Mouse (Mus musculus) adrenal gland, postnatal 4 days (tissue): Measurements from ENCODE around the gene Tmem30b. TPM values are rescaled to one million over a fixed set of nuclear protein-coding genes. Genes with fewer than 3 reads are reported as not detected.

ENCODE experiments used
- DNase-seq, 2 experiments: peaks; one replicate each; pipeline ENCODE4 v3.0.0; 2021 to 2022; ENCODE audit warnings: low spot score in 2 of 2, mixed read lengths in 2 of 2
- total RNA-seq, 2 experiments: library from RNA; stranded (reverse); gene quantifications; 2 replicates each; pipeline ENCODE4 v1.2.3; 2021

The Tmem30b gene
- total RNA-seq, 2 experiments from 2014 or later = 2.8 to 3.3 TPM

- DNase-seq = no peak
Observed at GRCm38 (mm10) chr12:73521238-73521841, 24.9 kb downstream of the Tmem30b start.

- no peak for DNase-seq
Observed at GRCm38 (mm10) chr12:73517768-73518167, 28.4 kb downstream of the Tmem30b start.

DNA sequence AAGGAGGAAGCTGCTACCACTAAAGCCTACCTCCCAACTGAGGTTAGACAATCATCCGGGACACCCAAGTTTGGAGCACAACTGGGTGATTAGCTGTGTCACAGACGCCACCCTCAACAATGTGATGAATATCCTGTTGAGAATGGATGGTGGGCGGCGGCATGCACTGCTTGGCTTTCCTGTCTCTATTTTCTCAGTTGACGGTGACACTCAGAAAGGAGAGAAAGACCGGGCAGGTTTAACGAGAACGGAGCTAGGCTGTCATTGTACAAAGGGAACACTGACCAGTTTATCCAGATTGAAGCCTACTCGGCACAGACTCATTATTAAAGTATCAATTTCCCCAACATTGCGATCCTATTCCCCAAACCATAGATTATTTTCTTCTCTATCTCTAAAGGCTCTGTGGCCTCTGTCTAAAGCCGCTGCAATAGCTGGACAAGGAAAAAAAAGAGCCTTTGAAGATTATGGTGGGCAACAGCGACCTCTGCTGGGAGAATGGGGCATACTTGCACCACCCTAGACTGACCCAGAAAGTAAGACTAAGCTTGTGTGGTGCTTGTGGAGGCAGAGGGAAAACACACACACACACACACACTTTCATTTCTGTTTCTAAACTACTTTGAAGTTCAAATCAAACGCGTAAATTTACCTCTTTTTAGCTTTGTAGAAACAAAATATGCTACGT, 29.0 kb downstream of the Tmem30b start:
- DNase-seq = peak; percentile 62 to 65

GRCm38 (mm10) chr12:73516516-73516915, 29.7 kb downstream of the Tmem30b start:
- no peak for DNase-seq

GRCm38 (mm10) chr12:73514722-73515121, 31.5 kb downstream of the Tmem30b start:
- no peak for DNase-seq

GRCm38 (mm10) chr12:73513958-73514357, 32.2 kb downstream of the Tmem30b start:
- DNase-seq = no peak

DNA sequence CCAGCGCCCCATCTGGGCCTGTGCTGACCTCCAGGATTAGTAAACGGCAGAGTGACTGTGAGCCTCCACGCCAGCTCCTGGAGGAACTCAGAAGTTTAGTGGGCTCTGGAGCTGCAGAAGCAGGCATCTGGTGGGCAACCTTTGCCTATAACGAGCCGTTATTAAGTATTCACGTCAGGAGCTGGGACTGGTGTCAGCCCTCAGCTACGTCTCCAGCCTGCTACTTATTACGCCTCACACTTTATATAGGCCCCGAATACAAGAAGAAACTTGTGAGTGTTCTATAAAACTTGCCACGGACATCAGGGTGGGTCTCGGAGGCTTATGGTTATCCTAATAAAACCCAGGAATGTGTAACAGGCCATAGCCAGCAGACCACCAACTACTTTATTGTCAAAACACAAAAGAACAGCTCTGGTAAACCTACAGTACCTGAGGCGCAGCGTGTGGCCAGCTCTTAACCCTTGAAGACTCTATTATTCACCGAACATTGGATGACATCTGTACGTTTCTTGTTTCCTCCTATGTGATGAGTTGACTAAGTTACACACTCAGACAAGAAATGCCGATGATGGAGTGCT, 34.6 kb downstream of the Tmem30b start:
- no peak for DNase-seq

DNA sequence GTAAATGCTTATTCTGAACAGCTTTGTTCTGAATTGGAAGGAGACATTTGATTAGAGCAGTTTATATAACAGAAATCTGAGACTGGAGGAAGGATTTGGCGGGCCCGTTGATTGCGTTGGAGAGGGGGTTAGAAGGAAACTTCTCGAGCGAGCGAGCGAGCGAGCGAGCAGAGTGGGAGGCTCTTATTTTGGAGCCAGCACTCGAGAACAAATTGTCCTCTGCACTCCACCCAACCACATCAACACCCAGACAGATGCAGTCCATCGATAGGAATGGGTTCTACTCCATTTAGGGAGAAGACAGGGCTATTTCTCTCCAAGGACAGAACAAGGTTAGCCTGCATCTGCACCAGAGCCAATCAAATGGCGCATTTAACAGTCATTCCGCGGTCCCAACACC, 39.1 kb downstream of the Tmem30b start:
- DNase-seq = no peak

DNA sequence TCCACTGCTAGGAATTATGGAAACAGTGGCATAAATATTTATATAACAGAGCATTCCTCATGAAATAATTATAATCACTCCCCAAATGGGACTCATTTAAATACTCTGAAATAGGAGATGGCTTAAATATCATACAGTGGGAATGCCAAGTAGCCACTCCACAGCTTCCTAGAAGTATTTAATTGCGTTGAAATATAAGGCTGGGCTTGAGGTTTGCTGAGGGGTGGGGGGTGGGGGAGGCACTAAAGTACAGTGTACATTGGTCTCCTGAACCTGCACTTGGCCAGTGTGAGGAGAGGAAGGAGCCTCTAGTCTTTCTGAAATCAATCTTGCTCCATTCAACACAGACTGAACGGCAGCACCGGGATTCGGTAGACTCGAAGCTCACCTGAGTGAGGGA, 39.5 kb downstream of the Tmem30b start:
- DNase-seq = no peak

DNA sequence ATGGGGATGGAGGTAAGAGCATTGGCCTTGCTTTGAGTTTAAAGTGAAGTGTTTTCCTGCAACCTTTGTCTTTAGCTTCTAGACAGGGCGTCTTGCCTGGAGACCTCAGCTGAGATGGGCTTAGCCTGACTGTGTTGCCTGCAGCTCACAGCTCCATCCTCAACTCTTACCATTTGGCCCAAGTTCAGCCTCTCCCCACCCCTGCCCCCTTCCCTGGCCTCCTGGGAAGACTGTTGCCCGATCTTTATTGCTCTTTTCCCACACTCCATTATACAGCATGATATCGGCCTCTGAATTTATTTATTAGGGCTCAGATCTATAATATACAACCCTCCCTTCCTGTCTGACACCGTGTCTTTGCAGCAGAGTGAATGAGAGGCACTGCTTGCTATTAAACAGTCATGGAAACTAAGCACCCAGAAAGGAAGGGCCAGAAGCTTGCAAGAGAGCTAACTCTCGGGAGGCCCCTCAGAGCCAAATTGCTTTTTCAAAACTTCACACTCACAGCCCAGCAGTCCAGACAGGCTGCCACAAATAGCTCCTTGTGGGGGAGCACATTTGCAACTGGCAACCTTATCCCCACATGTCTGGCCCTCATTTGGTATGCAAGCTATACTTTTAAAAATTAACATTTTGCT, 45.4 kb downstream of the Tmem30b start:
- no peak for DNase-seq

GRCm38 (mm10) chr12:73495172-73495571, 51.0 kb downstream of the Tmem30b start:
- DNase-seq = no peak

DNA sequence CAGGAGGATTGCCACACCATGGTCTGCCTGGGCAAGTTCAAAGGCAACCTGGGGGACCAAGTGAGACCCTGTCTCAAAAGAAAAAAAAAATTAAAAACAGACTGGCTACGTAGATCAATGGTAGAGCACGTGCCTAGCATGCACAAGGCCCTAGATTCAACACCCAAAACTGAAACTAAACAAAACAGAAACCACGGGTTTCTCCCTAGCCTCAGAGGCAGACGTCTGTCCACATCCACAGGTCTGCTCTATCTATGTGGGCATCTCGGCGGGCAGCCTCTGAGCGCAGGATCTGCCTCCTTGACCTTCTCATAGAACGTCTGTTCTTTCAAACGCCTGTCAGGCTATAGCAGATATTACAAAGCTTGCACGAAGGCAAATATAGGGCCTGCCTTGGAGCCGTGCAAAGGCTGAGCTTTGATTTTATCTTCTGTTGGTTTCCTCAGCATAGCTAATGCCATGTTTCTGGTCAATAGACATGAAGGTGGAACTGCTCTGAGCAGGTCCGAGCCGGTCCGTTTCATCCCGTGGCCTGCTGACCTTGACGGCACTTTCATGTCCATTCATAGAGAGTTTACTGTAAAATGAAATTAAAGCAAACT, 52.2 kb downstream of the Tmem30b start:
- DNase-seq = no peak

Other genes starting within 250 kb of the Tmem30b start
- gene Prkch, start 38.4 kb upstream of the Tmem30b start, total RNA-seq = 10 to 100 TPM; 19.3 to 21.3 TPM